Mouse (Mus musculus) bone marrow, adult 2 months (tissue): ENCODE results near the gene Nf1.

ENCODE experiments used
- CTCF ChIP-seq: fragments of 200-500 bp; IDR thresholded peaks from 2 replicates; pipeline ENCODE4 v1.5.1; 2011; ENCODE audit warnings: low read length, control low read depth; ENCODE audit not compliant: control insufficient read depth, insufficient read depth
- POLR2A ChIP-seq: fragments of 200-500 bp; IDR thresholded peaks from 2 replicates; pipeline ENCODE4 v1.6.1; 2011; ENCODE audit warnings: low read depth, mild to moderate bottlenecking, control low read depth, low read length, borderline replicate concordance; ENCODE audit not compliant: control insufficient read depth

DNA sequence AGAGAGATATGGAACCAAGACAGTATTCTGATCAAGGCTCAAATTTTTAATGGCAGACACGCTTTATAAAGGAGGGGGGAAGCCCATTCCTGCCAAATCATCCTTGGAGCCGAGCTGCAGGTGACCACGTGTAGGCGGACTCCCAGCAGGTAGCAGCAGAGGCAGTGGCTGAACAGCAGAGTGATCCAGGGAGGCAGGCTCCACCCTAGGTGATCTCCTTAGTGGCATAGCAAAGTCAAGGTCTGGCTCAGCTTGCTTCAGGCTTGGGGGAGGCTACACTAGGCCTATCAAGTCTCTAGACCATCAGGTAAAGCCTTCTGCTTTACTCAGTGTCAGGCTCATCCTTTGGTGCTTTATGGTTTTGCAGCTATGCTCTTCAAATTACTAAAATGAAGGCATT is 87.1 kb downstream of the Nf1 start:
- TF ChIP-seq CTCF = no peak
- no peak for TF ChIP-seq POLR2A
